Mouse (Mus musculus) 416B (cell line): ENCODE results near the gene Vmn1r91.
"Not testable (repeated sequence)": the region's sequence is repeated elsewhere in the genome, so short reads cannot be mapped to it uniquely, and the experiment has no call there.

Experiments
- DNase-seq: peaks from one replicate; pipeline ENCODE4 v3.0.0; 2011; ENCODE audit warnings: low read depth

Vmn1r91 gene

GRCm38 (mm10) chr7:20099380-20099779 is at the start of gene Vmn1r91:
Gene Vmn1r91, plus strand, starts transcription at chr7:20099680.
- DNase-seq: not testable (repeated sequence)

- DNase-seq: peak; percentile 57
These were observed 35.4 kb upstream of the Vmn1r91 start for GRCm38 (mm10) chr7:20064100-20064499.

- not testable (repeated sequence) for DNase-seq
These were observed 21.4 kb upstream of the Vmn1r91 start for GRCm38 (mm10) chr7:20078118-20078517.

DNA sequence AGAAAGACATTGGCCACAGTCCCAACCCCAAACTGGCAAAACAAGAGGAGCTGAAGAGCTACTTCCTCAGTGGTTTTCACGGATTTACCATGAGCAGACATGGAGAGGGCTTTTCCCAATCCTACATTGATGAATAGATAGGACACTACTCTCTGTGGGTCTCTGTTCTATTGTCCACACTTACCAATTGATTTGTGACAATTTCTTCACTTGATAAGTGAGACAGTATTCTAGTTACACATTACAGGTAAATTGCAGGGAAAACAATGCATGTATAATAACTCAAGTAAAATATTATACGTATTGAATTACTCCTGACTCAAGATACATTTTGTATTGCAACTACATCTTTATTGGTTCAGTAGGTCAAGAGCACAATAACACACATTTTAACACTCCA is 23.0 kb downstream of the Vmn1r91 start, which contains the start of gene Gm16442:
Gm16442 (minus strand) TSS at position 101 of the 400 bp plus-strand sequence.
- DNase-seq: not testable (repeated sequence)

DNA sequence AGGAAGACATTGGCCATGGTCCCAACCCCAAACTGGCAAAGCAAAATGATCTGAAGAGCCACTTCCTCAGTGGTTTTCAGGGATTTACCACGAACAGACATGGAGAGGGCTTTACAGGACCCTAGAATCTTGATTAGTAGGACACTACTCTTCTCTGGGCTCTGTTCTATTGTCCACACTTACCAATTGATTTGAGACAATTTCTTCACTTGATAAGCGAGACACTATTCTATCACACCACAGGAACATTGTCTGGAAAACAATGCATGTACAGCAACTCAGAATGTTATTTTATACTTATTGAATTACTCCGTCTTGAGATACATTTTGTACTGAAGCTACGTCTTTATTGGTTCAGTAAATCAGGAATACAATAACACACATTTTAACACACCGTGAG is 39.5 kb downstream of the Vmn1r91 start, which contains the start of gene Vmn1r93:
Vmn1r93 (minus strand) TSS at position 101 of the 400 bp plus-strand sequence.
- not testable (repeated sequence) for DNase-seq
